Mouse (Mus musculus) forebrain, embryonic 14.5 days (tissue): ENCODE data around the gene Rpf1. TPM values are rescaled to one million over a fixed set of nuclear protein-coding genes. Genes with fewer than 3 reads are reported as not detected.
A peak's percentile ranks its signal among the peaks of the same experiment; 100 is the strongest.

ENCODE experiments used
- ATAC-seq: fragments of 200-750 bp; cut with Nextera tagmentation; 2 replicates; pipeline ENCODE4 v1.8.0; 2017; ENCODE audit warnings: mild to moderate bottlenecking, moderate library complexity
- DNase-seq: peaks from one replicate; pipeline ENCODE4 v3.0.0-alpha.2; 2015; ENCODE audit warnings: low spot score
- H3K27ac ChIP-seq: fragments of 300-500 bp; sonication (generic); 2 replicates; pipeline ENCODE4 v1.5.1; 2014; ENCODE audit warnings: low read depth, mild to moderate bottlenecking, control low read depth, low read length, moderate library complexity
- H3K27me3 ChIP-seq: fragments of 300-500 bp; sonication (generic); replicated peaks from 2 replicates; pipeline ENCODE4 v1.6.1; 2014; ENCODE audit warnings: low read length, control low read depth, mixed read lengths; ENCODE audit not compliant: control insufficient read depth, insufficient read depth
- H3K36me3 ChIP-seq: fragments of 300-500 bp; sonication (generic); 2 replicates; pipeline ENCODE4 v1.6.1; 2014; ENCODE audit warnings: low read length, control low read depth; ENCODE audit not compliant: control insufficient read depth, insufficient read depth
- H3K4me1 ChIP-seq: fragments of 300-500 bp; sonication (generic); 2 replicates; pipeline ENCODE4 v1.6.1; 2014; ENCODE audit warnings: antibody characterized with exemption, low read length, control low read depth; ENCODE audit not compliant: control insufficient read depth, insufficient read depth
- H3K4me2 ChIP-seq: fragments of 300-500 bp; sonication (generic); 2 replicates; pipeline ENCODE4 v1.6.1; 2014; ENCODE audit warnings: mild to moderate bottlenecking, control low read depth, low read length
- H3K4me3 ChIP-seq: fragments of 300-500 bp; sonication (generic); 2 replicates; pipeline ENCODE4 v1.5.1; 2014; ENCODE audit warnings: low read depth, low read length, control low read depth
- H3K9ac ChIP-seq: fragments of 300-500 bp; sonication (generic); 2 replicates; pipeline ENCODE4 v1.6.1; 2014; ENCODE audit warnings: mild to moderate bottlenecking, low read length, control low read depth, moderate library complexity
- H3K9me3 ChIP-seq: fragments of 300-500 bp; sonication (generic); replicated peaks from 2 replicates; pipeline ENCODE4 v1.6.1; 2016; ENCODE audit warnings: low read length, control low read depth, mixed read lengths; ENCODE audit not compliant: control insufficient read depth
- WGBS: fragments of 180-500 bp; shearing (Covaris S2); extraction: QIAGEN DNeasy Blood & Tissue Kit; methylation state at CpG from one replicate; pipeline ENCODE4 v1.1.7; 2014; 5-methylcytosine and 5-hydroxymethylcytosine counted together
- polyA plus RNA-seq: library from polyadenylated mRNA; unstranded; fragments of >200 nt; fragmentation: Nextera tagmentation; extraction: Ambion mirVana; gene quantifications from 2 replicates; pipeline ENCODE4 v1.2.1, GENCODE M21; 2014

Rpf1 gene
- polyA plus RNA-seq, 1 experiment from 2014 or later: 60.2 TPM

DNA sequence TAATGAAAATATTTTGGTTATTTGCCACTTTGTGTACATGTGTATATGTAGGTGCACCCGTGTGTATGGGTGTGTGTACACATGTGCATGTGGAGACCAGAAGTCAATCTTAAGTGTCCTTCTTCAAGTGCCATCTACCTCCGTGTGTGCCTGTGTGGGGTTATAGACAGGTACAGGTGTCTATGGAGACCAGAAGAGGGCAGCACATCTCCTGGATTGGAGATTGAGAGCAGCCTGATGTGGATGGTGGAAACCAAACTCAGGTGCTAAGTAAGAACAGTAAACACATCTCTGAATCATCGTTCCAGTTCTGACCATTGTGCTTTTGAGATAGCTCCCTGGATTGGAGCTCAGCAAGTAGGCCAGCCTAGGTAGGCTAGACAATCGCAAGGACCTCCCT, 34.8 kb downstream of the Rpf1 start:
- 88% methylated on average over 4 of the region's 4 CpGs for WGBS
- H3K4me1 ChIP-seq: no peaks in the 10 kb centered on the region
- H3K27me3 ChIP-seq: no peaks in the 10 kb centered on the region

DNA sequence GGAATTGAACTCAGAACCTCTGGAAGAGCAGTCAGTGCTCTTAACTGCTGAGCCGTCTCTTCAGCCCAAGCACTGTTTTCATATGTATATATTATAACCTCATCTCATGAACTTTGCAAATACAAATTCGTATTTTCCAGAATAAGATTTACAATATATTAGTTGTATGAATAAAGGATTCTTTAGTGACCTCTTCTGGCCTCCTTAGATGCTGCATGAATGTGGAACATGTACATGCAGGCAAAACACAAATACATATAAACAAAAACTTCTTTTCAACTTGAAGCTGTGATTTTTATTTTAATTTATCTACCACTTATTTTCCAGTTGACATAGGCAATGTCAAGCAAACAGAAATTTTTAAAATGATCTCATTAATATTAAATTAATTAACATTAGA, 39.2 kb downstream of the Rpf1 start:
- no peak overlapping the region for H3K27ac ChIP-seq
- no peaks in the 10 kb centered on the region for H3K4me1 ChIP-seq
- no peak for ATAC-seq
- no peaks in the 10 kb centered on the region for H3K27me3 ChIP-seq
- no peaks in the 10 kb centered on the region for H3K36me3 ChIP-seq
- WGBS: 77% methylated on average over 2 of the region's 2 CpGs
- H3K4me2 ChIP-seq: no peak overlapping the region
- H3K9me3 ChIP-seq: no peaks in the 10 kb centered on the region
- H3K4me3 ChIP-seq: no peak overlapping the region
- H3K9ac ChIP-seq: no peak overlapping the region
- peak; percentile 17 for DNase-seq

More for the DNA sequence above, 34.8 kb downstream of the Rpf1 start:
- no peaks in the 10 kb centered on the region for H3K9me3 ChIP-seq
- H3K27ac ChIP-seq: no peak overlapping the region
- H3K4me2 ChIP-seq: no peak overlapping the region
- H3K36me3 ChIP-seq: no peaks in the 10 kb centered on the region
- DNase-seq: no peak
- no peak overlapping the region for H3K9ac ChIP-seq
- no peak for ATAC-seq
- H3K4me3 ChIP-seq: no peak overlapping the region

DNA sequence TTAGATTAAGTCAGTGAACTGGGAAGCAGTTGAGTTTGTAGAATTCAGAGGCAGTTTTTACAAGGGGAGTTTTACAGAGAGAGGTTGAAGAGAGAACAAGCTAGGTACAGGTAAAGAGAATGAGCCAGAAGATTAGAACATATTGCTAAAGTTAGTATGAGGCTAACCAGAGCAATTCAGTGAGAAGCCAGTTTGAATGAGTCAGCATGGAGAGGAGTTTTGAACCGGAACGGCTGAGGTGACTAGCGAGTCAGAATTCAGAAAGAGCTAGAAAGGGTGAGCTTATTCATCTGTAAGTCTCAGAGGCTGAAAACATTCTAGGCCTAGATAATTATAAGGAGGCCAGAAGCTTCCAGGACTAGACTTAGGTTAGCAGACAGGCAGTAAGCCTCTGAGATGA, 46.8 kb downstream of the Rpf1 start:
- H3K27me3 ChIP-seq: no peaks in the 10 kb centered on the region
- WGBS: 91% methylated on average over 3 of the region's 3 CpGs
- no peaks in the 10 kb centered on the region for H3K9me3 ChIP-seq
- no peaks in the 10 kb centered on the region for H3K36me3 ChIP-seq
- ATAC-seq (no peak), DNase-seq (no peak)
- H3K4me1 ChIP-seq: no peaks in the 10 kb centered on the region
- no peak overlapping the region for H3K27ac ChIP-seq
- H3K4me2 ChIP-seq: no peak overlapping the region
- H3K9ac ChIP-seq: no peak overlapping the region
- no peak overlapping the region for H3K4me3 ChIP-seq

DNA sequence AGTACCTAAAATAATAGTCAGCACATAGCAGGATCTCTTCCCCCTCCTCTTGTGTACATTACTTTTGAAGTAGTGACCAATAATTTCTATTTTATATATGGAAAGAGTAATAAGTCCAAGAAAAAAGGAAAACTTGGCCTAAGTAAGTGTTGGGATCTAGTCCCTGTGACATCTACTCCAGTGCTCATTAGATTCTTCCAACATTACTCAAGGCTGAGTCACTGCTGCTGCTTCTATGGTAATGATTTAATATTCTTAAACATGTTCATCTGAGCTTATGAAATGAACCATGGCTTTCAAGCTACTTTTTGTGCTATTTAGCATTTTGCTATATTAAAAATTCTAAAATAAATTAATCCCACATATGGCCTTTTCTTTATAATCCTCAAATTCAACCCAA, 47.5 kb downstream of the Rpf1 start:
- no peaks in the 10 kb centered on the region for H3K27me3 ChIP-seq
- no peak overlapping the region for H3K9ac ChIP-seq
- DNase-seq: no peak

DNA sequence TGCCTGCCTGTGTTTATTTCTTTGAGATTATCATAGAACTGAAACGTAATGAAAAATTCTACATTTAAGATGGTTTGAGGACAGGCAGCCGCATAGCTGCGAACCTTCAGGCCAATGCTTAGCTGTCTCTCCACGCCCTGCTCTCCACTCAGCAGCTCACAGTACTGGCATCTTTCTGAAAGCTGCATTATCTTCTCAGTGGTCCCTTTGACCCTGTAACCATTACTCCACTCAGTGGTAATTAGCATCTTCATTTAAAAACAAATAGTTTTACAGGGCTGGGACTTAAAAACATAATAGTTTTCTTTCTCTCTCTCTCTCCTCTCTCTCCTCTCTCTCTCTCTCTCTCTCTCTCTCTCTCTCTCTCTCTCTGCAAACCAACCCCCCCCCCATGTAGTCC, 48.6 kb downstream of the Rpf1 start:
- DNase-seq: no peak
- 77% methylated on average over 4 of the region's 4 CpGs for WGBS
- no peak for ATAC-seq

More for the DNA sequence above, 47.5 kb downstream of the Rpf1 start:
- Histone ChIP-seq H3K36me3 (no peaks in the 10 kb centered on the region), H3K4me1 (no peaks in the 10 kb centered on the region), H3K4me3 (no peak overlapping the region), H3K4me2 (no peak overlapping the region), H3K27ac (no peak overlapping the region), H3K9me3 (no peaks in the 10 kb centered on the region)
- no peak for ATAC-seq

DNA sequence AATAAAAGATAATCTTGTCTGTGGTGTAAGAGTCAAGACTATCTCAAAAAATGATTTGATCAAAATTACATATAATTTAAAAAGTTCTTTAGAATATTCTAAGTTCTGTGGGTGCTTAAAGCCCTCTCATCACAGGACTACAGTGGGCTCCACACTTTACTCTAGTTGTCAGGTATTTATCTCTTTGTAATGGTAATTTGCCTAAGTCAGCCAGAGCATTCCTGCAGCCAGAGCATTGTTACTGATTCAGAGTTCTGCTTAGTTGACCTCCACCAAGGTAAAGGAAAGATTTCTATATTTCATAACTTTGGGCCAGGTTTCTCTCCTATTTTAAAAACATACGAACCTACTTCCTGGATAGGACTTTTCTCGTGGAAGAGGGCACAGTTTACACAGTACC, 52.0 kb downstream of the Rpf1 start:
- DNase-seq (no peak), ATAC-seq (no peak)
- Histone ChIP-seq H3K4me1 (no peaks in the 10 kb centered on the region), H3K9ac (no peak overlapping the region), H3K4me2 (no peak overlapping the region), H3K4me3 (no peak overlapping the region), H3K9me3 (no peaks in the 10 kb centered on the region), H3K36me3 (no peaks in the 10 kb centered on the region), H3K27ac (no peak overlapping the region), H3K27me3 (no peaks in the 10 kb centered on the region)
- WGBS: 84% methylated on average over 2 of the region's 2 CpGs

More for the DNA sequence above, 48.6 kb downstream of the Rpf1 start:
- Histone ChIP-seq H3K27me3 (no peaks in the 10 kb centered on the region), H3K4me2 (no peak overlapping the region), H3K27ac (no peak overlapping the region), H3K4me1 (no peaks in the 10 kb centered on the region), H3K36me3 (no peaks in the 10 kb centered on the region), H3K9me3 (no peaks in the 10 kb centered on the region), H3K9ac (no peak overlapping the region), H3K4me3 (no peak overlapping the region)

DNA sequence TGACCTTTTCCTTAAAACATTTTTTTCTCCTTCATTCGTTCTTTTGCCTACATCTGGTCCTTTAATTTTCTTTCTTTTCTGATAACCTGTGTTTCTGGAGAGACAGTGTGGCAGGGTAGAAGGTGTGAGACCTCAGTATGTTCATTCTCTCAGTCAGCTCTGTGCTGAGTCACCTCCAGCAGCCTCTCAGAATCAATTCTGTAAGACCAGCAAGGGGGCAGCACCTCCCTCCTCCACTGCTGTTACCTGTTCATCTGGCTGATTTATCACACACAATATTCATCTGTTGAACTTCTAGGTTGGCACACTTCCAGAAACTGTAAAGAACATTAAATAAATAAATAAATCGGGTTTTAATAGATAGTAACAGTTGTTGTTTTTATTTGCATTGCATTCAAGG, 58.3 kb downstream of the Rpf1 start:
- ATAC-seq: no peak

More for the DNA sequence above, 58.3 kb downstream of the Rpf1 start:
- H3K4me1 ChIP-seq: no peaks in the 10 kb centered on the region
- no peaks in the 10 kb centered on the region for H3K9me3 ChIP-seq
- no peak overlapping the region for H3K27ac ChIP-seq
- H3K36me3 ChIP-seq: no peaks in the 10 kb centered on the region
- no peak overlapping the region for H3K4me3 ChIP-seq
- DNase-seq: no peak
- 59% methylated on average over 2 of the region's 2 CpGs for WGBS
- no peak overlapping the region for H3K9ac ChIP-seq
- no peak overlapping the region for H3K4me2 ChIP-seq
- H3K27me3 ChIP-seq: no peaks in the 10 kb centered on the region

Other genes with a start within 250 kb of the Rpf1 start
- gene Ssx2ip, start 116.8 kb downstream of the Rpf1 start, polyA plus RNA-seq: 20.8 and 22.9 TPM in 2 replicates
- gene Ctbs, start 71.6 kb downstream of the Rpf1 start, polyA plus RNA-seq: 4.0 and 5.0 TPM in 2 replicates
- 1.8 and 3.2 TPM in 2 replicates for gene Spata1, start 21.7 kb downstream of the Rpf1 start, polyA plus RNA-seq
- 392 and 558 TPM in 2 replicates for gene Gng5, start 21.6 kb downstream of the Rpf1 start, polyA plus RNA-seq
- gene Uox, start 49.0 kb upstream of the Rpf1 start, polyA plus RNA-seq: not detected in 2 replicates
- not detected in 2 replicates for gene Dnase2b, start 94.2 kb upstream of the Rpf1 start, polyA plus RNA-seq
- gene 4930503B20Rik, start 129.9 kb upstream of the Rpf1 start, polyA plus RNA-seq: not detected in 2 replicates
- gene Samd13, start 164.2 kb upstream of the Rpf1 start, polyA plus RNA-seq: 0.22 and 0.30 TPM in 2 replicates